Mouse (Mus musculus): Measurements from ENCODE around the gene Plscr1.

DNA sequence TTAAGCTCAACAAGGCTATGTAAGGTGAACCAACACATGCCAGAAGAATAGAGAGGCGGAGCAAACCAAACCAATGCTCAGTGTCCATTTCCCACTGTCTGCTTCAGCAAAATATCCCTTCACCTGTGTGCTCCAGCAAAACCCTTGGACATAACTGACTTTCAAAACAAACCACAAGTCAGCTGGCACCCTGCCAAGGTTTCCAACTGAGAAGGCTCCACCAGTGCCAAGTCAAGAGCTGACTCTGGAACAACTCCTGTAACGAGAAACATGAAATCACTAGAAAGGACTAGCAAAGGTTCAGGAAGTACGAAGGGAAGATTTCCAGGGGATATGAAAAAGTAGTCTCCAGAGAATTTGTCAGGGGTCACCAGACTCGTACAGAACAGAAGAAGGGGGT lies 21.4 kb downstream of the Plscr1 start:
- TF ChIP-seq ZC3H11A (IDR thresholded peaks at IDR 0.05; ENCODE audit: borderline replicate concordance, low read depth, low read length) (no peak), CHD2 (IDR thresholded peaks at IDR 0.05; ENCODE audit: low read depth, low read length) (no peak), MAFK (IDR thresholded peaks at IDR 0.05; ENCODE audit: insufficient read depth, low read depth, low read length) (no peak), HCFC1 (IDR thresholded peaks at IDR 0.05; ENCODE audit: borderline replicate concordance, insufficient read depth, low read length) (no peak), ZNF384 (IDR thresholded peaks at IDR 0.05; ENCODE audit: low read depth, low read length) (no peak)
